Mouse (Mus musculus) hindbrain, embryonic 13.5 days (tissue): ENCODE measurements around the gene Slc30a10. TPM values are rescaled to one million over a fixed set of nuclear protein-coding genes. Genes with fewer than 3 reads are reported as not detected.

Experiments
- ATAC-seq: fragments of 200-750 bp; cut with Nextera tagmentation; 2 replicates; pipeline ENCODE4 v1.8.0; 2017; ENCODE audit warnings: moderate TSS enrichment; ENCODE audit not compliant: low FRiP score
- H3K27ac ChIP-seq: fragments of 300-500 bp; sonication (generic); 2 replicates; pipeline ENCODE4 v1.5.1; 2015; ENCODE audit warnings: inconsistent platforms, mild to moderate bottlenecking, moderate library complexity
- H3K27me3 ChIP-seq: fragments of 300-500 bp; sonication (generic); 2 replicates; pipeline ENCODE4 v1.6.1; 2015; ENCODE audit warnings: mild to moderate bottlenecking, inconsistent platforms
- H3K36me3 ChIP-seq: fragments of 300-500 bp; sonication (generic); 2 replicates; pipeline ENCODE4 v1.6.1; 2015; ENCODE audit warnings: mild to moderate bottlenecking, inconsistent platforms
- H3K4me1 ChIP-seq: fragments of 300-500 bp; sonication (generic); replicated peaks from 2 replicates; pipeline ENCODE4 v1.6.1; 2015; ENCODE audit warnings: inconsistent platforms
- H3K4me2 ChIP-seq: fragments of 300-500 bp; sonication (generic); 2 replicates; pipeline ENCODE4 v1.6.1; 2015; ENCODE audit warnings: inconsistent platforms, mild to moderate bottlenecking, moderate library complexity
- H3K4me3 ChIP-seq: fragments of 300-500 bp; sonication (generic); 2 replicates; pipeline ENCODE4 v1.5.1; 2015; ENCODE audit warnings: mild to moderate bottlenecking, inconsistent platforms
- H3K9ac ChIP-seq: fragments of 300-500 bp; sonication (generic); 2 replicates; pipeline ENCODE4 v1.6.1; 2015; ENCODE audit warnings: mild to moderate bottlenecking, inconsistent platforms
- H3K9me3 ChIP-seq: fragments of 300-500 bp; sonication (generic); 2 replicates; pipeline ENCODE4 v1.6.1; 2016; ENCODE audit warnings: inconsistent platforms
- WGBS: fragments of 180-500 bp; shearing (Covaris S2); methylation state at CpG from one replicate; pipeline ENCODE4 v1.1.7; 2015; 5-methylcytosine and 5-hydroxymethylcytosine counted together
- polyA plus RNA-seq: library from polyadenylated mRNA; unstranded; fragments of >200 nt; fragmentation: Nextera tagmentation; extraction: Ambion mirVana; gene quantifications from 2 replicates; pipeline ENCODE4 v1.2.1, GENCODE M21; 2015

The Slc30a10 gene
- polyA plus RNA-seq, 1 experiment from 2014 or later, result 3.8 TPM

DNA sequence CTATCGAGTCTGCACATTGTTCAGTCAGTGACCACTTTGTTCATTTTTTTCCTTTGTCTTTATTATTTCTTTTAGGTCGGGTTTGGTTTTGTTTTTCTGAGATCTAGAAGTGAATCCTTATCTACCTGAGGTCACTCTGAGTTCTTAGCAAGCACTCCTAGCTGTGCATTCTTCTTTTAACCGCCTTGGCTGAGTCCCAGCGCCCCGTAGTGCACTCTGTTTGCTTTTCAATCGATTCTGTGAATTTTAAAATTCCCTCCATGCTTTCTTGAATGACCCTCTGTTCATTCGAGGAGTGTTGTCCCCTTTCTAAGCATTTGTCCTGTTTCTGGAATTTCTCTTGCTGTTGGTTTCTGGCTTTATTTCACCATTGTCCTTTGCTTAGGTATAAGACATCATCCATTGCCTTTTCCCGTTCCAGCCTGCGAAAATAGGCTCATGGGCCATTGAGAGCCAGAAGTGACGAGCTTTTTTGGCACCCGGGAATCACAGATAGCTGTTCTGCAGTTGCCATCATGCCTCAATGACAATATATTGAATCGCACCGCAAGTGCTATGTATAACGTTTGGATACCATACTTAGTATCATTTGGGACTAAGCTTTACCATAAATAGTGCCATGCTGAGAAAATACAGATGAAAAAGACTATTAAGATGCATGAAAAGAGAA lies 42.3 kb downstream of the Slc30a10 start:
- Histone ChIP-seq H3K36me3 (no peaks in the 10 kb centered on the region), H3K4me3 (no peak overlapping the region), H3K27ac (no peak overlapping the region), H3K9ac (no peak overlapping the region), H3K4me1 (peaks cover 8% of the 10 kb centered on the region; the same call in 1 of the 2 replicates), H3K27me3 (no peaks in the 10 kb centered on the region), H3K9me3 (no peaks in the 10 kb centered on the region), H3K4me2 (no peak overlapping the region)
- ATAC-seq, result no peak
- 61% methylated on average over 14 of the region's 14 CpGs for whole genome bisulfite sequencing

DNA sequence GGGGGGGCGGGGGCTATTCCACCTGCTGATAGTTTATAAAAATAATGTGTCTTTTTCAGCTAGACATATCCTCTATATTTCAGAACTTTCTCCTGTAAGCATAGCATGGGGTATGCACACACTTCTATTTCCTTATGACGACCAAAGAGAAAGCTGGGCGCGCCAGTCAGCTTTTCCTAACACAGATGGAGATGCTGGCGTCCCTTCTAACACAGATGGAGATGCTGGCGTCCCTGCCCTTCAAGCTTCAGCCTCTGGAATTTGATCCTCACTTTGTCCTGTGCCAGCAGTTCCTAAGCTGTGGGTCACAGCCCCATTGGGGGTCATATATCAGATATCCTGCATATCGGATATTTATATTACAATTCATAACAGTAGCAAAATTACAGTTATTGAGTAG lies 46.0 kb downstream of the Slc30a10 start:
- Histone ChIP-seq H3K4me1 (no peaks in the 10 kb centered on the region; the same call in 1 of the 2 replicates), H3K9ac (no peak overlapping the region), H3K27ac (no peak overlapping the region), H3K4me2 (no peak overlapping the region), H3K9me3 (no peaks in the 10 kb centered on the region), H3K4me3 (no peak overlapping the region), H3K27me3 (no peaks in the 10 kb centered on the region), H3K36me3 (no peaks in the 10 kb centered on the region)
- ATAC-seq, result no peak
- WGBS, result 80% methylated on average over 7 of the region's 7 CpGs

DNA sequence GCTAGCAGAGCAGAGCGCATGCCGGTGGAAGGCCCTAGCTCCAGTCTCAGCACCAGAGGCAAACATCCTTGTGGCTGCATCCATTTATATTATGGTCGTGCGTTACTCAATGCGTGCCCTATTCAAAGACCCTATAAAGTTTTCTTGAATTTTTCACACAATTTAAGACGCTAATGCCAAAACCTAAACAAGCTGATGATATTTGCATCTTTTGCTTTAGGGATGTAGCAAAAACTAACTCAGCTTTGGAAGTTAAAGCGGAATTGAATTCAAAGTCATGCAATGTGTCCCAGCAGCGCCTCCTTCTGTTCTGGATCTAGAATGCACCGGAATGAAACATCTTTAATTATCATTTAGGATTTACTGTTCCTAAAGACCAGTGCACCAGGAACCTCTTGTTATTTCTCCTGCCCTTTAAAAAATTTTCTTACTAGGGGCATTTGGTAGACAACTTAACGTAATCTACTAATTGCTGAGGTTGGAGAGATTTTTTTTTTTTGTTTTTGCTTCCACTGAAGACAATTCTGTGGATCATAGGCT lies 47.2 kb downstream of the Slc30a10 start:
- 37% methylated on average over 10 of the region's 10 CpGs for WGBS
- Histone ChIP-seq H3K4me3 (no peak overlapping the region), H3K4me2 (no peak overlapping the region), H3K36me3 (no peaks in the 10 kb centered on the region), H3K27ac (no peak overlapping the region), H3K9ac (no peak overlapping the region), H3K9me3 (no peaks in the 10 kb centered on the region), H3K27me3 (no peaks in the 10 kb centered on the region), H3K4me1 (no peaks in the 10 kb centered on the region; the same call in 1 of the 2 replicates)
- ATAC-seq, result no peak

DNA sequence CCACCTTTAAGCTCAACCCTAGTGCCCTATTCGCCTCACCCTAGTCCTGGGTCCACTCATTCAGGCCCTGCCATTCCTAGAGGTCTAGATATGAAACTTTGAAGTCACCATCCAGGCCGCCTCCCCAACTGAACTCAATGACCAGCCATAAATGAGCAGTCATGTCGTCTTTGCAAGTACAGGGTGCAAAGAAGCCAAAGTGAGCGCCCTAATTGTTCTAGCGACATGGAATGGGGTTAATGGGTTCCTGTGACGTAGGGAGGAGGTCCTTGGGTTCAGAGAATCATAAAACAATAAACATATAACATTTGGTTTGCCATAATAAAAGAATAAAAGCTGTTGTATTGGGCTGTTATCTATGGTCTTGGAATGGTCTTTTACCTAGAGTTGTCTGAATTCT lies 47.9 kb downstream of the Slc30a10 start:
- Histone ChIP-seq H3K4me3 (no peak overlapping the region), H3K9ac (no peak overlapping the region), H3K9me3 (no peaks in the 10 kb centered on the region), H3K27ac (no peak overlapping the region), H3K36me3 (no peaks in the 10 kb centered on the region), H3K27me3 (no peaks in the 10 kb centered on the region), H3K4me1 (no peaks in the 10 kb centered on the region), H3K4me2 (no peak overlapping the region)
- ATAC-seq, result no peak
- WGBS, result 72% methylated on average over 6 of the region's 6 CpGs

DNA sequence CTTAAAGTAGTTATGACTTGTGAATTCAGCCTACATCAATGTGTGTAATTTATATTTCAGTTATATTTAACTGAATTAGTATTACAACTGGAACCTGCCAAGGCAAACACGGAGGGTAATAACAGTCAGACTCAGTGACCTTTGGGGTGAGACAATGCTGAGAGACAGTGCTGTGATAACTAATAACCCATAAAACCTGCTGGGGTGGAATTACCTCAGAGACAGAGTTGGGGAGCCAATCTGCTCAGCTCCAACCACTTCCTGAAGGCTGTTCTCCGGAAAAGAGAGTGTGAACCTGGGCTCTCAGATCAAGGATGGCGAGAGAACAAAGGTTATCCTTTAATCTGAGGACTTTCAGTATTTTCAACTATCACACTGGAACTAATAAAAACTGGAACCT lies 54.4 kb downstream of the Slc30a10 start:
- Histone ChIP-seq H3K36me3 (no peaks in the 10 kb centered on the region), H3K9ac (no peak overlapping the region), H3K27ac (no peak overlapping the region), H3K4me1 (no peaks in the 10 kb centered on the region), H3K27me3 (no peaks in the 10 kb centered on the region), H3K4me2 (no peak overlapping the region), H3K4me3 (no peak overlapping the region), H3K9me3 (no peaks in the 10 kb centered on the region)
- ATAC-seq, result no peak
- WGBS, result 69% methylated on average over 3 of the region's 3 CpGs

DNA sequence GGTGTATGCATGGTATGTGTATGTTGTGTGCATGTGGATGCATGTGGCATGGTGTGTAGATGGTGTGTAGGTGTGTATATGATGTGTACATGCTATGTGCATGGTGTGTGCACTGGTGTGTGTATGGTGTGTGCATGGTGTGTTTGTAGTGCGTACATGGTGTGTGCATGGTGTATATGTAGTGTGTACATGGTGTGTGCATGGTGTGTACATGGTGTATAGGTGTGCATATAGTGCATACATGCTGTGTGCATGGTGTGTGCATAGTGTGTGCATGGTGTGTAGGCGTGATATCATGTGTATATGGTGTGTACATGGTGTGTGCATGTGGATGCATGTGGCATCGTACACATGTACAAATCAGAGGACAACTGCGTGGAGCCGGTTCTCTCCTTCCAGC lies 56.7 kb downstream of the Slc30a10 start:
- 92% methylated on average over 5 of the region's 5 CpGs for WGBS
- no peaks in the 10 kb centered on the region for H3K27me3 ChIP-seq
- H3K27ac ChIP-seq, result no peak overlapping the region
- H3K4me2 ChIP-seq, result no peak overlapping the region
- no peak overlapping the region for H3K9ac ChIP-seq
- H3K4me1 ChIP-seq, result no peaks in the 10 kb centered on the region
- no peak overlapping the region for H3K4me3 ChIP-seq
- H3K9me3 ChIP-seq, result no peaks in the 10 kb centered on the region
- ATAC-seq, result no peak
- no peaks in the 10 kb centered on the region for H3K36me3 ChIP-seq

DNA sequence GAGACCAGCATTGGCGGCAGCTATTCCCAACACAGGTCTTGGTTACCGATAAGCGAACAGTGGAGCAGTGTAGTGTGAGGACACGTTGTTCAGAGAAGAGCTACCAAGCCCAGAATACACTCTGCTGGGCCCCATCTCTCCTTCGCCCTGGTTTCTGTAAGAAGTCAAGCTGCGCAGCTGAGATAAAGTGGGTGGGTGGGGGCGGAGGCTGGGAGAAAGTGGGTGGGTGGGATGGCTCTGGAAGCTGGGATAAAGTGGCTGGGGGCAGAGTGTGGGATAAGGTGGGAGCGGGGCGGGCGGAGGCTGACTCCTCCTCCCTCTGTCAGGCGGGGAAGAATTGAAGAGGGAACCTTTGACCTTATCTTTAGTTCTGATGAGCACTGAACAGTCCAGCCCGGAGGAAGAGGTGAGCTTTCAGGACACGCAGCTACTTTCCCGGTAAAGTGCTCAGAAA lies 60.9 kb downstream of the Slc30a10 start:
- no peaks in the 10 kb centered on the region for H3K36me3 ChIP-seq
- H3K4me3 ChIP-seq, result no peak overlapping the region
- no peaks in the 10 kb centered on the region for H3K27me3 ChIP-seq
- no peaks in the 10 kb centered on the region; the same call in 1 of the 2 replicates for H3K4me1 ChIP-seq
- ATAC-seq, result no peak
- H3K27ac ChIP-seq, result no peak overlapping the region
- H3K9ac ChIP-seq, result no peak overlapping the region
- 57% methylated on average over 14 of the region's 14 CpGs for WGBS
- H3K4me2 ChIP-seq, result no peak overlapping the region
- H3K9me3 ChIP-seq, result no peaks in the 10 kb centered on the region

DNA sequence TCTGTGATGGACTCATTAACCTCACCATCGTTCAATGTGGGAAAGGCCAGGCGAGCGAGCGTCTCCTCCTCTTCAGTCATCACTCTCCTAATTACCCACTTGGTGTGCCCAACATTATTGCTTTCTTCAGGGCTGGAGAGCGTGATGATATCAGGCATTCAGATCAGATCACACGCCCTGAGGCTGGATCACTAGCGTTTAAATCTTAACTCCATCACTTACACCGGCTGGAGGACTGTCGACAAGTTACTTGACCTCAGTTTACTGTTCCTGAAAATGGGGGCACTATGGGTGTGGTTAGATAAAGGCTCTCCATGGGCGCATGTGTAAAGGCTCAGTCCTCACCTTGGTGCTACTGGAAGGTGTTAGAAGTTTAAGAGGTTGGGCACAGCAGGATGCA lies 61.4 kb downstream of the Slc30a10 start:
- no peak for ATAC-seq

DNA sequence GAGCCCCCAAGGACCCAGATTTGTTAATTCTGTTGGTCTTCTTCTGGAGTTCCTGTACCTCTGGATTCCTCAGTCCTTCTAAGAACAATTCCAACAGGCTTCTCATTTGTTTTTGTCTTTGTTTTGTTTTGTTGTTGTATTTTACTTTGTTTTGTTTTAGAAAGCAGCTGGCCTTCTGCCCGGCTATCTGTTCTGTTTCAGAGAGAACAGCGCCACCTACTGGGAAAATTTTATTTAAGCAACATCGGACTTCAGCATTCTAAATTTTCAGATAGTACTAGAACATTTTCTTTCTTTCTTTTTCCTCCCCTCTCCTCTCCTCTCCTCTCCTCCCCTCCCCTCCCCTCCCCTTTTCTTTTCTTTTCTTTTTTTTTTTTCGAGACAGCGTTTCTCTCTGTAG lies 62.9 kb downstream of the Slc30a10 start:
- no peak overlapping the region for H3K4me2 ChIP-seq
- H3K27me3 ChIP-seq, result no peaks in the 10 kb centered on the region
- no peaks in the 10 kb centered on the region for H3K9me3 ChIP-seq
- 3% methylated on average over 3 of the region's 5 CpGs for WGBS
- ATAC-seq, result no peak
- no peaks in the 10 kb centered on the region; the same call in 1 of the 2 replicates for H3K4me1 ChIP-seq
- no peak overlapping the region for H3K9ac ChIP-seq
- no peak overlapping the region for H3K4me3 ChIP-seq
- H3K27ac ChIP-seq, result no peak overlapping the region
- H3K36me3 ChIP-seq, result no peaks in the 10 kb centered on the region

More for the DNA sequence above, 61.4 kb downstream of the Slc30a10 start:
- Histone ChIP-seq H3K4me1 (no peaks in the 10 kb centered on the region; the same call in 1 of the 2 replicates), H3K9me3 (no peaks in the 10 kb centered on the region), H3K36me3 (no peaks in the 10 kb centered on the region), H3K4me2 (no peak overlapping the region), H3K9ac (no peak overlapping the region), H3K27ac (no peak overlapping the region), H3K27me3 (no peaks in the 10 kb centered on the region), H3K4me3 (no peak overlapping the region)
- WGBS, result 60% methylated on average over 10 of the region's 10 CpGs

Other genes with a start within 250 kb of the Slc30a10 start
- 17.8 and 18.3 TPM in 2 replicates for gene Iars2, start 125.5 kb upstream of the Slc30a10 start, polyA plus RNA-seq
- 41.0 and 46.6 TPM in 2 replicates for gene Bpnt1, start 122.7 kb upstream of the Slc30a10 start, polyA plus RNA-seq
- 146 and 155 TPM in 2 replicates for gene Eprs, start 91.8 kb upstream of the Slc30a10 start, polyA plus RNA-seq